Mouse (Mus musculus): Measurements from ENCODE around the gene Elf1. TPM values are rescaled to one million over a fixed set of nuclear protein-coding genes. Genes with fewer than 3 reads are reported as not detected.
"Not testable (repeated sequence)": the region's sequence is repeated elsewhere in the genome, so short reads cannot be mapped to it uniquely, and the experiment has no call there.

Elf1 gene
- total and polyA plus RNA-seq, 3 experiments: 4.7 to 141 (median 79.0) TPM

GRCm38 (mm10) chr14:79518761-79519662 lies 38.0 kb downstream of the Elf1 start:
- Histone ChIP-seq H3K4me3 (ENCODE audit: low read depth, low read length) (peak overlapping the region; percentile 24; the same call in 1 of the 2 replicates), H3K36me3 (replicated peaks) (peaks cover 27% of the 10 kb centered on the region), H3K9me3 (replicated peaks) (no peaks in the 10 kb centered on the region), H3K4me1 (ENCODE audit: insufficient read depth, low read depth, low read length) (peaks cover 60% of the 10 kb centered on the region), H3K27me3 (ENCODE audit: insufficient read depth, low read length) (no peaks in the 10 kb centered on the region)
- ATAC-seq (ENCODE audit: extremely low read depth, insufficient number of reproducible peaks, low FRiP score, poor library complexity, severe bottlenecking) (no peak), DNase-seq (ENCODE audit: low spot score) (no peak)
- TF ChIP-seq GATA1 (IDR thresholded peaks at IDR 0.05; ENCODE audit: borderline replicate concordance, low read length) (no peak), CTCF (IDR thresholded peaks at IDR 0.05; ENCODE audit: low read depth, low read length) (no peak), GATA2 (IDR thresholded peaks at IDR 0.05; ENCODE audit: borderline replicate concordance, low read depth, low read length) (no peak), POLR2AphosphoS5 (IDR thresholded peaks at IDR 0.05; ENCODE audit: insufficient replicate concordance, low read depth, low read length) (no peak), TAL1 (conservative IDR thresholded peaks at IDR 0.05; ENCODE audit: low read depth, low read length) (no peak)

GRCm38 (mm10) chr14:79519663-79519975 lies 38.6 kb downstream of the Elf1 start:
- Histone ChIP-seq H3K36me3 (replicated peaks) (peaks cover 33% of the 10 kb centered on the region), H3K27me3 (ENCODE audit: insufficient read depth, low read length) (no peaks in the 10 kb centered on the region), H3K9me3 (replicated peaks) (no peaks in the 10 kb centered on the region), H3K4me1 (ENCODE audit: insufficient read depth, low read depth, low read length) (peaks cover 62% of the 10 kb centered on the region), H3K4me3 (ENCODE audit: low read depth, low read length) (no peak overlapping the region)
- TF ChIP-seq GATA1 (IDR thresholded peaks at IDR 0.05; ENCODE audit: borderline replicate concordance, low read length) (no peak), POLR2AphosphoS5 (IDR thresholded peaks at IDR 0.05; ENCODE audit: insufficient replicate concordance, low read depth, low read length) (no peak), TAL1 (conservative IDR thresholded peaks at IDR 0.05; ENCODE audit: low read depth, low read length) (no peak), CTCF (IDR thresholded peaks at IDR 0.05; ENCODE audit: low read depth, low read length) (no peak)
- ATAC-seq (ENCODE audit: extremely low read depth, insufficient number of reproducible peaks, low FRiP score, poor library complexity, severe bottlenecking) (no peak), DNase-seq (ENCODE audit: low spot score) (no peak)

GRCm38 (mm10) chr14:79520612-79521011 lies 39.6 kb downstream of the Elf1 start:
- no peak for ATAC-seq (ENCODE audit: extremely low read depth, insufficient number of reproducible peaks, low FRiP score, poor library complexity, severe bottlenecking)

GRCm38 (mm10) chr14:79521056-79521455 lies 40.1 kb downstream of the Elf1 start:
- Histone ChIP-seq H3K9me3 (replicated peaks) (no peaks in the 10 kb centered on the region), H3K4me3 (ENCODE audit: low read depth, low read length) (no peak overlapping the region), H3K36me3 (replicated peaks) (peaks cover 42% of the 10 kb centered on the region), H3K4me1 (ENCODE audit: insufficient read depth, low read depth, low read length) (peaks cover 60% of the 10 kb centered on the region), H3K27me3 (ENCODE audit: insufficient read depth, low read length) (no peaks in the 10 kb centered on the region)
- no peak for ATAC-seq (ENCODE audit: extremely low read depth, insufficient number of reproducible peaks, low FRiP score, poor library complexity, severe bottlenecking)
- TF ChIP-seq GATA2 (IDR thresholded peaks at IDR 0.05; ENCODE audit: borderline replicate concordance, low read depth, low read length) (no peak), CTCF (IDR thresholded peaks at IDR 0.05; ENCODE audit: low read depth, low read length) (no peak), TAL1 (conservative IDR thresholded peaks at IDR 0.05; ENCODE audit: low read depth, low read length) (no peak), GATA1 (IDR thresholded peaks at IDR 0.05; ENCODE audit: borderline replicate concordance, low read length) (no peak), POLR2AphosphoS5 (IDR thresholded peaks at IDR 0.05; ENCODE audit: insufficient replicate concordance, low read depth, low read length) (no peak)
- DNase-seq (ENCODE audit: low spot score): no peak

More at GRCm38 (mm10) chr14:79520612-79521011, 39.6 kb downstream of the Elf1 start:
- no peak for DNase-seq (ENCODE audit: low spot score)
- TF ChIP-seq GATA1 (IDR thresholded peaks at IDR 0.05; ENCODE audit: borderline replicate concordance, low read length) (no peak), GATA2 (IDR thresholded peaks at IDR 0.05; ENCODE audit: borderline replicate concordance, low read depth, low read length) (no peak), TAL1 (conservative IDR thresholded peaks at IDR 0.05; ENCODE audit: low read depth, low read length) (no peak), POLR2AphosphoS5 (IDR thresholded peaks at IDR 0.05; ENCODE audit: insufficient replicate concordance, low read depth, low read length) (no peak), CTCF (IDR thresholded peaks at IDR 0.05; ENCODE audit: low read depth, low read length) (no peak)
- Histone ChIP-seq H3K4me3 (ENCODE audit: low read depth, low read length) (no peak overlapping the region), H3K36me3 (replicated peaks) (peaks cover 38% of the 10 kb centered on the region), H3K4me1 (ENCODE audit: insufficient read depth, low read depth, low read length) (peaks cover 56% of the 10 kb centered on the region), H3K27me3 (ENCODE audit: insufficient read depth, low read length) (no peaks in the 10 kb centered on the region), H3K9me3 (replicated peaks) (no peaks in the 10 kb centered on the region)

GRCm38 (mm10) chr14:79521471-79522117 lies 40.6 kb downstream of the Elf1 start:
- H3K36me3 ChIP-seq (replicated peaks): peaks cover 46% of the 10 kb centered on the region
- no peak for TF ChIP-seq TAL1 (conservative IDR thresholded peaks at IDR 0.05; ENCODE audit: low read depth, low read length)
- TF ChIP-seq GATA2 (IDR thresholded peaks at IDR 0.05; ENCODE audit: borderline replicate concordance, low read depth, low read length): no peak
- no peak for TF ChIP-seq POLR2AphosphoS5 (IDR thresholded peaks at IDR 0.05; ENCODE audit: insufficient replicate concordance, low read depth, low read length)
- DNase-seq (ENCODE audit: low spot score) (no peak), ATAC-seq (ENCODE audit: extremely low read depth, insufficient number of reproducible peaks, low FRiP score, poor library complexity, severe bottlenecking) (peak; percentile 57)
- H3K27me3 ChIP-seq (ENCODE audit: insufficient read depth, low read length): no peaks in the 10 kb centered on the region
- no peak overlapping the region for H3K4me3 ChIP-seq (ENCODE audit: low read depth, low read length)
- no peaks in the 10 kb centered on the region for H3K9me3 ChIP-seq (replicated peaks)
- peaks cover 60% of the 10 kb centered on the region for H3K4me1 ChIP-seq (ENCODE audit: insufficient read depth, low read depth, low read length)

- Histone ChIP-seq H3K9me3 (replicated peaks) (no peaks in the 10 kb centered on the region), H3K27me3 (ENCODE audit: insufficient read depth, low read length) (no peaks in the 10 kb centered on the region), H3K4me1 (ENCODE audit: insufficient read depth, low read depth, low read length) (peaks cover 58% of the 10 kb centered on the region), H3K4me3 (ENCODE audit: low read depth, low read length) (no peak overlapping the region), H3K36me3 (replicated peaks) (peaks cover 49% of the 10 kb centered on the region)
- TF ChIP-seq CTCF (IDR thresholded peaks at IDR 0.05; ENCODE audit: low read depth, low read length): no peak
- TF ChIP-seq TAL1 (conservative IDR thresholded peaks at IDR 0.05; ENCODE audit: low read depth, low read length): no peak
- TF ChIP-seq GATA1 (IDR thresholded peaks at IDR 0.05; ENCODE audit: borderline replicate concordance, low read length): no peak
- no peak for TF ChIP-seq GATA2 (IDR thresholded peaks at IDR 0.05; ENCODE audit: borderline replicate concordance, low read depth, low read length)
- TF ChIP-seq POLR2AphosphoS5 (IDR thresholded peaks at IDR 0.05; ENCODE audit: insufficient replicate concordance, low read depth, low read length): no peak
- DNase-seq (ENCODE audit: low spot score) (no peak), ATAC-seq (ENCODE audit: extremely low read depth, insufficient number of reproducible peaks, low FRiP score, poor library complexity, severe bottlenecking) (no peak)
Measured at GRCm38 (mm10) chr14:79522387-79522786, 41.4 kb downstream of the Elf1 start.

- H3K27me3 ChIP-seq (ENCODE audit: insufficient read depth, low read length); DNase-seq (ENCODE audit: low spot score); ATAC-seq (ENCODE audit: extremely low read depth, insufficient number of reproducible peaks, low FRiP score, poor library complexity, severe bottlenecking); H3K4me3 ChIP-seq (ENCODE audit: low read depth, low read length); H3K9me3 ChIP-seq (replicated peaks): not testable (repeated sequence)
- Histone ChIP-seq H3K4me1 (ENCODE audit: insufficient read depth, low read depth, low read length) (peaks cover 58% of the 10 kb centered on the region), H3K36me3 (replicated peaks) (peaks cover 43% of the 10 kb centered on the region)
Measured at GRCm38 (mm10) chr14:79526106-79526505, 45.1 kb downstream of the Elf1 start.
